Mouse (Mus musculus) bone marrow macrophage, adult 2 months (primary cell): ENCODE results near the gene Cbfb.

Experiments used
- CTCF ChIP-seq: IDR thresholded peaks from 2 replicates; pipeline ENCODE4 v1.5.1; 2012; ENCODE audit warnings: low read depth, mild to moderate bottlenecking, low read length, moderate library complexity
- POLR2A ChIP-seq: IDR thresholded peaks from 2 replicates; pipeline ENCODE4 v1.6.1; 2012; ENCODE audit warnings: mild to moderate bottlenecking, low read depth, low read length, borderline replicate concordance

DNA sequence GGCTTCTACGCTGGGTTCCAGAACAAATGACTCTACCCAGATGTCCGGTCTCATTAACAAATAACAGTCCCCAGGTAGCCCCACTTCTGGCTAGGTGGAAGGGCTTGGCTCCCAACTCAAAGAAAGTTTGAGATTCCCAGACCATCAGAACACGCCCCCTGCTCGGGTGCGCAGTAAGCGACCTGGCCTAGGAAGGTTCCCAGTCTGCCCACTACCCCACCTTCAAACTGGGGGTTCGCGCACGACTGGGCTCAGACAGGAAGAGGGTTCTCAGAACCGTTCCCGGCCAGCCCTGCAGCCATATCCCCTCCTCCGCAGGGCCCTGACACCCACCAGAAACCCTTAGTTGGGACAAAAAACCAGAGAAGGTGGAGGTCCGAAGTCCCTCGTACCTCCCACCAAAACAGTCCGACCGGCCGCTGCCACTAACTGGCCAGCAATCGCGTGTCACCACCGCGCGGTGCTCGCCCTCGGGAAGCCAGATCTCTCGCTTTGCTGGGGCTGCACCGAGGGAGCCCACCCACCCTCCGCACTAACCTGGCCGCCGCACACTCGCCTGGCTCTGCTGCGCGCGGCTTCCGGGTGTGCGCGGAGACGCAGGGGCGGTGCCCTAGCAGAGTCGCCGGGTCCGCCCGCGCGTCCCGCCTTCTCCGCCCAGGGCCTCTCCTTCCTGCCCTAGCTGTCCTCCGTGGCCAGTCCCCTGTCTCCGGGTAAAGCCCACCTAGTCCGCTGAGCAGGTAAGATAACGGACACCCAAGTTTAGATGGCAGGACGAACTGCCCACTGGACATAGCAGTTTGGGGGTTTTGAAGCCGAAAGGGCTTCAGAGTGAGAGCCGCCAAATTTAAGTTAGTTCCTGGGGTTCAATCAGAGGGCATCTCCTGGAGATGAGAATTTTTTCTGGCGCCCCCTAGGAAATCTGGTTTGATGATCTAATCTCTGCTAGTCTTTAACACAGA lies 93.8 kb downstream of the Cbfb start, which contains the start of the genes Tradd and Fbxl8:
- TF ChIP-seq POLR2A (no peak), CTCF (no peak)
